Mouse (Mus musculus): Measurements from ENCODE around the gene Slc9a1. TPM values are rescaled to one million over a fixed set of nuclear protein-coding genes. Genes with fewer than 3 reads are reported as not detected.

The Slc9a1 gene
- polyA plus RNA-seq, 1 experiment from 2014 or later: 6.1 TPM

- peak overlapping the region; percentile 69 for H3K27ac ChIP-seq (ENCODE audit: low read depth, low read length)
- H3K4me1 ChIP-seq (replicated peaks; ENCODE audit: control insufficient read depth, insufficient read depth, low read length): no peaks in the 10 kb centered on the region
- no peaks in the 10 kb centered on the region for H3K36me3 ChIP-seq (ENCODE audit: control insufficient read depth, insufficient read depth)
- peak overlapping the region; percentile 84 for H3K4me3 ChIP-seq (ENCODE audit: low read depth, low read length)
- no peaks in the 10 kb centered on the region for H3K9me3 ChIP-seq (ENCODE audit: control insufficient read depth)
- under 1% methylated on average over 53 of the region's 60 CpGs for WGBS
- H3K27me3 ChIP-seq (replicated peaks; ENCODE audit: control insufficient read depth, insufficient read depth, low read length): no peaks in the 10 kb centered on the region
- H3K9ac ChIP-seq (ENCODE audit: low read depth, low read length): peak overlapping the region; percentile 71
- ATAC-seq: peak; percentile 91
- peak overlapping the region; percentile 97 for H3K4me2 ChIP-seq (replicated peaks; ENCODE audit: low read depth)
- no peak; the same call in 1 of the 2 replicates for TF ChIP-seq CTCF (IDR thresholded peaks at IDR 0.05; ENCODE audit: low read depth)
These were observed 30.3 kb upstream of the Slc9a1 start for GRCm38 (mm10) chr4:133339148-133339749.

- Histone ChIP-seq H3K27ac (ENCODE audit: low read depth, low read length) (no peak overlapping the region), H3K9me3 (ENCODE audit: control insufficient read depth) (no peaks in the 10 kb centered on the region), H3K27me3 (replicated peaks; ENCODE audit: control insufficient read depth, insufficient read depth, low read length) (no peaks in the 10 kb centered on the region), H3K4me1 (replicated peaks; ENCODE audit: control insufficient read depth, insufficient read depth, low read length) (no peaks in the 10 kb centered on the region), H3K9ac (ENCODE audit: low read depth, low read length) (no peak overlapping the region), H3K4me3 (ENCODE audit: low read depth, low read length) (no peak overlapping the region), H3K4me2 (replicated peaks; ENCODE audit: low read depth) (no peak overlapping the region), H3K36me3 (ENCODE audit: control insufficient read depth, insufficient read depth) (no peaks in the 10 kb centered on the region)
- no peak for TF ChIP-seq CTCF (IDR thresholded peaks at IDR 0.05; ENCODE audit: low read depth)
- 89% methylated on average over 2 of the region's 2 CpGs for WGBS
- no peak for ATAC-seq
These were observed 29.3 kb upstream of the Slc9a1 start for GRCm38 (mm10) chr4:133340217-133340616.

- Histone ChIP-seq H3K4me3 (ENCODE audit: low read depth, low read length) (no peak overlapping the region), H3K27me3 (replicated peaks; ENCODE audit: control insufficient read depth, insufficient read depth, low read length) (no peaks in the 10 kb centered on the region), H3K9ac (ENCODE audit: low read depth, low read length) (no peak overlapping the region), H3K4me2 (replicated peaks; ENCODE audit: low read depth) (no peak overlapping the region), H3K4me1 (replicated peaks; ENCODE audit: control insufficient read depth, insufficient read depth, low read length) (no peaks in the 10 kb centered on the region), H3K27ac (ENCODE audit: low read depth, low read length) (no peak overlapping the region), H3K9me3 (ENCODE audit: control insufficient read depth) (no peaks in the 10 kb centered on the region), H3K36me3 (ENCODE audit: control insufficient read depth, insufficient read depth) (no peaks in the 10 kb centered on the region)
- TF ChIP-seq CTCF (IDR thresholded peaks at IDR 0.05; ENCODE audit: low read depth): peak; percentile 85
- no peak for ATAC-seq
- 6% methylated on average over 4 of the region's 4 CpGs for WGBS
These were observed 25.4 kb upstream of the Slc9a1 start for GRCm38 (mm10) chr4:133344112-133344511.

DNA sequence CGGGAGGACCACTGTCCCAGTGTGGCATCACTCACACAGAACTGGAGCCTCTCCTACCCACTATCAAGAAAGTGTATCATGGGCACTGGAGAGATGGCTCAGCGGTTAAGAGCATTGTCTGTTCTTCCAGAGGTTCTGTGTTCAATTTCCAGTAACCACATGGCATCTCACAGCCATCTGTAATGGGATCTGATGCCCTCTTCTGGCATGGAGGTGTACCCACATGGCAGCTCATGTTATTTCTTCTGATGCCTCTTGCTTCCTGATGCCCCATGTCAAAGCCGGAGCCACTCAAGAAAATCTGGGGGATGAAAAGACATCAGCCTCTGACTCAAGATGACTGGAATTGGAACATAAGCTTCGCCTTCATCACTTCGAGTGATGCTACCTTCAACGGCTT lies 23.8 kb upstream of the Slc9a1 start:
- H3K4me1 ChIP-seq (replicated peaks; ENCODE audit: control insufficient read depth, insufficient read depth, low read length): no peaks in the 10 kb centered on the region
- H3K36me3 ChIP-seq (ENCODE audit: control insufficient read depth, insufficient read depth): no peaks in the 10 kb centered on the region
- no peak overlapping the region for H3K4me2 ChIP-seq (replicated peaks; ENCODE audit: low read depth)
- no peak overlapping the region for H3K27ac ChIP-seq (ENCODE audit: low read depth, low read length)
- H3K9me3 ChIP-seq (ENCODE audit: control insufficient read depth): no peaks in the 10 kb centered on the region
- H3K9ac ChIP-seq (ENCODE audit: low read depth, low read length): no peak overlapping the region
- H3K27me3 ChIP-seq (replicated peaks; ENCODE audit: control insufficient read depth, insufficient read depth, low read length): no peaks in the 10 kb centered on the region
- no peak for ATAC-seq
- peak; percentile 56 for TF ChIP-seq CTCF (IDR thresholded peaks at IDR 0.05; ENCODE audit: low read depth)
- WGBS: 84% methylated on average over 6 of the region's 6 CpGs
- H3K4me3 ChIP-seq (ENCODE audit: low read depth, low read length): no peak overlapping the region

DNA sequence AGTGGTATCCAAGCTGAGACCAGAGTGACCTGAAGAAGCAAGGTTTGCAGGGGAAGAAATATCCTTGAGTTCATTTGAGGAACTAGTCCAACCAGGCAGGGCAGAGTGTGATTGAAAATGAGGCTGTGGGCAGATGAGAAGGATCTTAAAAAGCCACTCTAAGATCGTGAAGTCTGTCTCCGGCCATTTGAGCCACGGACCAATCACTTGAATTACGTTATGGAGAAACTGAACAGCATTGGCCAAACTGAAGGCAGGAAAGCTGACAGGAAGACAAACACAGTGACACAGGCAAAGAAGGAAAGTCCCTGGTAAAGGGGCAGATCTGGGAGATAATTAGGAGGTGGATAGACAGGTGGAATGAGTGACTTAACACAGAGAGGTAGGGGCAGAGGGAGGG lies 22.9 kb upstream of the Slc9a1 start:
- WGBS: 61% methylated on average over 4 of the region's 4 CpGs
- no peak overlapping the region for H3K27ac ChIP-seq (ENCODE audit: low read depth, low read length)
- H3K9me3 ChIP-seq (ENCODE audit: control insufficient read depth): no peaks in the 10 kb centered on the region
- H3K4me2 ChIP-seq (replicated peaks; ENCODE audit: low read depth): no peak overlapping the region
- ATAC-seq: no peak
- H3K27me3 ChIP-seq (replicated peaks; ENCODE audit: control insufficient read depth, insufficient read depth, low read length): no peaks in the 10 kb centered on the region
- no peak for TF ChIP-seq CTCF (IDR thresholded peaks at IDR 0.05; ENCODE audit: low read depth)
- no peaks in the 10 kb centered on the region for H3K4me1 ChIP-seq (replicated peaks; ENCODE audit: control insufficient read depth, insufficient read depth, low read length)
- no peak overlapping the region for H3K9ac ChIP-seq (ENCODE audit: low read depth, low read length)
- H3K4me3 ChIP-seq (ENCODE audit: low read depth, low read length): no peak overlapping the region
- no peaks in the 10 kb centered on the region for H3K36me3 ChIP-seq (ENCODE audit: control insufficient read depth, insufficient read depth)

DNA sequence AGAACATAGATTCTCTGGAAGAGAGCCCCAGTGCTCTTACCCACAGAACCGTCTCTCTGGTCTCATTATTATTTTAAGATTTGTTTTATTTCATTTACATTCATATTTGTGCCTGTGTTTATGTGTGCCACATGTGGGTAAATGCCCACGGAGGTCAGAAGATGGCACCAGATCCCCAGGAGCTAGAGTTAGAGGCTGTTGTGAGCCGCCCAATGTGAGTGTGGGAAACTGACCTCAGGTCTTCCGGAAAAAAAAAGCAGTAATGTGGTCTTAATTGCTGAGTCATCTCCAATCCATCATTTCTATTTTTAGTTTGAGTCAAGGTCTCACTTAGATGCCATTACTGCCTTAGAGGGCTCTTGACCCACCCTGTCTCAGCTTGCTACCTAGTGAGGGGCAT lies 21.9 kb upstream of the Slc9a1 start:
- Histone ChIP-seq H3K4me3 (ENCODE audit: low read depth, low read length) (no peak overlapping the region), H3K9ac (ENCODE audit: low read depth, low read length) (no peak overlapping the region), H3K27me3 (replicated peaks; ENCODE audit: control insufficient read depth, insufficient read depth, low read length) (no peaks in the 10 kb centered on the region), H3K9me3 (ENCODE audit: control insufficient read depth) (no peaks in the 10 kb centered on the region), H3K36me3 (ENCODE audit: control insufficient read depth, insufficient read depth) (no peaks in the 10 kb centered on the region), H3K4me1 (replicated peaks; ENCODE audit: control insufficient read depth, insufficient read depth, low read length) (no peaks in the 10 kb centered on the region), H3K27ac (ENCODE audit: low read depth, low read length) (no peak overlapping the region), H3K4me2 (replicated peaks; ENCODE audit: low read depth) (no peak overlapping the region)
- no peak for ATAC-seq
- 70% methylated on average over 4 of the region's 4 CpGs for WGBS
- TF ChIP-seq CTCF (IDR thresholded peaks at IDR 0.05; ENCODE audit: low read depth): peak; percentile 61

Measured in intestine, postnatal 0 days (tissue).